Mouse (Mus musculus): Measurements from ENCODE around the gene Dlx6. TPM values are rescaled to one million over a fixed set of nuclear protein-coding genes. Genes with fewer than 3 reads are reported as not detected.

Gene Dlx6
- polyA plus RNA-seq (2015; fragmentation: Nextera tagmentation; extraction: Ambion mirVana) = not detected in 2 replicates

DNA sequence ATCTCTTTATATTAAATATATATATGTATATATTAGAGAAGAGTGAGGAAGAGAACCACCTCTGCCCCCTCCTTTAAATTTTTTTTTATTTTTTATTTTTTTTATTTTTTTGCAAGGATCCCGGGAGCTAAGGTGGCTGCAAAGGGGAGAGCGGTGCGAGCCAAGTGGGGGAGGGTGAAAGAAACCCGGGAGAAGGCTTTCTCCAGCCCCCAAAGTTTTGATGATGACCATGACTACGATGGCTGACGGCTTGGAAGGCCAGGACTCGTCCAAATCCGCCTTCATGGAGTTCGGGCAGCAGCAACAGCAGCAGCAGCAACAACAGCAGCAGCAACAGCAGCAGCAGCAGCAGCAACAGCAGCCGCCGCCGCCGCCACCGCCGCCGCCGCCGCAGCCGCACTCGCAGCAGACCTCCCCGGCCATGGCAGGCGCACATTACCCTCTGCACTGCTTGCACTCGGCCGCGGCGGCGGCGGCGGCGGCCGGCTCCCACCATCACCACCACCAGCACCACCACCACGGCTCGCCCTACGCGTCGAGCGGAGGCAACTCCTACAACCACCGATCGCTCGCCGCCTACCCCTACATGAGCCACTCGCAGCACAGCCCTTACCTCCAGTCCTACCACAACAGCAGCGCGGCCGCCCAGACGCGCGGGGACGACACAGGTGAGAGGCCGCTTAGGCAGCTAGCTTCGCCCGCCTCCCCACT, at the start of gene Dlx6:
Gene Dlx6, plus strand, starts transcription at position 175 of the 711 bp plus-strand sequence.

DNA sequence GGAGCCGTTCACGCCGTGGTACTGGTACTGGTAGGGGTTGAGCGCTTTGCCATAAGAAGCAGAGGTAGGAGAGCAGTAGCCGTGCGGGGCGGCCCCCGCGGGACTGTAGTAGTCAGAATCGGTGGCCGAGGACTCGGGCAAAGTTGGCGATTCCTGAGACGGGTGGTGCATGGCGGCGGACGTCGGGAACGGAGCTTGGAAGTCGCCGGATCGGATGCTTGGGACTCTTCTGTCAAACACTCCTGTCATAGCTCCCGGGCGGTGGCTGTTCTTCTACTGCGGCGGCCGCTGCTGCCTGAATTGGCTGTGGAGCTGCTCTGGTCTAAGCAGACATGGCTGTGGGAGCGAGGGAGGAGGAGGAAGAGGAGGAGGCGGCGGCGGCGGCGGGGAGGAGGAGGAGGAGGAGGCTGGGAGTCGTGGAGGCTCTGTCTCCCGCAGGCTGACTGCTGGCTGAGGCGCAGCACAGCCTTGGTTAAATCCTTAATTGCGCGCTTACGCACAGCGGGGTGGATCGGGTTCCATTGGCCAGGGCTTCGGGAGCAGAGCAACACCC, 18.6 kb downstream of the Dlx6 start, which contains the start of gene Dlx5:
Gene Dlx5, minus strand, starts transcription at position 448 of the 553 bp plus-strand sequence.

Other genes with a start within 250 kb of the Dlx6 start
- 0.59 and 0.77 TPM in 2 replicates for gene Dlx5, start 18.8 kb downstream of the Dlx6 start, polyA plus RNA-seq (2015; fragmentation: Nextera tagmentation; extraction: Ambion mirVana)
- gene Sdhaf3, start 92.7 kb downstream of the Dlx6 start, polyA plus RNA-seq (2015; fragmentation: Nextera tagmentation; extraction: Ambion mirVana) = 6.7 and 7.3 TPM in 2 replicates